Mouse (Mus musculus): Measurements from ENCODE around the gene Parvb. TPM values are rescaled to one million over a fixed set of nuclear protein-coding genes. Genes with fewer than 3 reads are reported as not detected.

The Parvb gene
- polyA plus RNA-seq, 1 experiment, result 8.5 TPM

- 84% methylated on average over 4 of the region's 4 CpGs for whole genome bisulfite sequencing
- TF ChIP-seq CTCF (conservative IDR thresholded peaks at IDR 0.05; ENCODE audit: insufficient read depth, insufficient read length, low read depth, low read length) (no peak), POLR2A (IDR thresholded peaks at IDR 0.05; ENCODE audit: low read depth, low read length) (no peak)
- Histone ChIP-seq H3K27me3 (replicated peaks; ENCODE audit: control insufficient read depth, insufficient read depth, low read length) (no peaks in the 10 kb centered on the region), H3K27ac (ENCODE audit: insufficient read depth, low read depth, low read length) (no peak overlapping the region), H3K4me1 (ENCODE audit: control insufficient read depth, insufficient read depth, low read length) (peaks cover 6% of the 10 kb centered on the region; the same call in 1 of the 2 replicates), H3K36me3 (ENCODE audit: control insufficient read depth, insufficient read depth, low read length) (no peaks in the 10 kb centered on the region; the same call in 1 of the 2 replicates), H3K4me3 (ENCODE audit: insufficient read depth, low read depth, low read length) (no peak overlapping the region)
- no peak for DNase-seq
Observed at GRCm38 (mm10) chr15:84211564-84211963, 20.3 kb upstream of the Parvb start.

DNA sequence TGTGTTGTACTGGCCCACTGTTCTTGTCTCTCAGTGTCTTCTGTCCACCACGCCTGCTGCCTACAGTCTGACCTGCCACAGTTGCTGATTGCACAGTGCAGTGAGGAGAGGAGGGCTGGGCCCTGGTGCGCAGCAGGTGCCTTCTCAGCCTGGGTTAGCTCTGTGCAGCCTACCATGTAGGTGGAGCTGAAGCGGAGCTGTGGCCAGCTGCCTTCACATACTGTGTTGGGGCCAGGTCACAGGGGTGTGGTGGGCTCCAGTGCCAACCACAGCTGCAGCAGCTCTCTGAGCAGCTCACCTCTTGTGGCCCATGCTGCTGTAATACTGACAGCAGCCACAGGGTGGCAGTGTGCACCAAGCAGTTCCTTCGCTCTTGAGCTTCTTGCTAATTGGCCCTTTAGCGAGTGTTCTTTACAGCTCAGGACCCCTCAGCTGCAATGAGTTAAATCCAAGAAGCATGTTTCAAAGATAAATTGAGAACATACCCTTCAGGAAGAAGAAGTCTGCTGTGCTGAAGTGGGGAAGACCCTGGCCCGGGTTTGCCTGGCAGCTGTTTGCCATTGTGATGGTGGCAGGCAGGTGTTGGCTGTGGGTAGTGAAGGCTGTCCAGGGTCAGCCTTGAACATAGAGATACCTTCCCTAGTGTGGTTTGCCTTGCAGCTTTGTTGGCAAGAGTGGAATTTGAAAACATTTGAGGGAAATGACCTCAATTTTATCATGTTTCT, 19.6 kb upstream of the Parvb start:
- DNase-seq, result peak; percentile 86
- Histone ChIP-seq H3K27me3 (replicated peaks; ENCODE audit: control insufficient read depth, insufficient read depth, low read length) (no peaks in the 10 kb centered on the region), H3K36me3 (ENCODE audit: control insufficient read depth, insufficient read depth, low read length) (no peaks in the 10 kb centered on the region), H3K4me1 (ENCODE audit: control insufficient read depth, insufficient read depth, low read length) (peaks cover 12% of the 10 kb centered on the region; the same call in 1 of the 2 replicates), H3K27ac (ENCODE audit: insufficient read depth, low read depth, low read length) (no peak overlapping the region), H3K4me3 (ENCODE audit: insufficient read depth, low read depth, low read length) (no peak overlapping the region)
- no peak for TF ChIP-seq POLR2A (IDR thresholded peaks at IDR 0.05; ENCODE audit: low read depth, low read length)
- peak; percentile 98 for TF ChIP-seq CTCF (conservative IDR thresholded peaks at IDR 0.05; ENCODE audit: insufficient read depth, insufficient read length, low read depth, low read length)
- WGBS, result 44% methylated on average over 6 of the region's 6 CpGs

GRCm38 (mm10) chr15:84212756-84213105, 19.1 kb upstream of the Parvb start:
- TF ChIP-seq CTCF (conservative IDR thresholded peaks at IDR 0.05; ENCODE audit: insufficient read depth, insufficient read length, low read depth, low read length) (no peak), POLR2A (IDR thresholded peaks at IDR 0.05; ENCODE audit: low read depth, low read length) (no peak)
- H3K27me3 ChIP-seq (replicated peaks; ENCODE audit: control insufficient read depth, insufficient read depth, low read length), result no peaks in the 10 kb centered on the region
- no peak overlapping the region for H3K27ac ChIP-seq (ENCODE audit: insufficient read depth, low read depth, low read length)
- DNase-seq, result peak; percentile 44
- peaks cover 15% of the 10 kb centered on the region; the same call in 1 of the 2 replicates for H3K4me1 ChIP-seq (ENCODE audit: control insufficient read depth, insufficient read depth, low read length)
- 69% methylated on average over 2 of the region's 2 CpGs for WGBS
- H3K36me3 ChIP-seq (ENCODE audit: control insufficient read depth, insufficient read depth, low read length), result no peaks in the 10 kb centered on the region
- no peak overlapping the region for H3K4me3 ChIP-seq (ENCODE audit: insufficient read depth, low read depth, low read length)

- TF ChIP-seq POLR2A (IDR thresholded peaks at IDR 0.05; ENCODE audit: low read depth, low read length) (no peak), CTCF (conservative IDR thresholded peaks at IDR 0.05; ENCODE audit: insufficient read depth, insufficient read length, low read depth, low read length) (no peak)
- DNase-seq, result no peak
- no peaks in the 10 kb centered on the region for H3K36me3 ChIP-seq (ENCODE audit: control insufficient read depth, insufficient read depth, low read length)
- WGBS, result 90% methylated on average over 6 of the region's 6 CpGs
- H3K27ac ChIP-seq (ENCODE audit: insufficient read depth, low read depth, low read length), result no peak overlapping the region
- peaks cover 15% of the 10 kb centered on the region; the same call in 1 of the 2 replicates for H3K4me1 ChIP-seq (ENCODE audit: control insufficient read depth, insufficient read depth, low read length)
- no peaks in the 10 kb centered on the region for H3K27me3 ChIP-seq (replicated peaks; ENCODE audit: control insufficient read depth, insufficient read depth, low read length)
- H3K4me3 ChIP-seq (ENCODE audit: insufficient read depth, low read depth, low read length), result no peak overlapping the region
Observed at GRCm38 (mm10) chr15:84213162-84213739, 18.6 kb upstream of the Parvb start.

DNA sequence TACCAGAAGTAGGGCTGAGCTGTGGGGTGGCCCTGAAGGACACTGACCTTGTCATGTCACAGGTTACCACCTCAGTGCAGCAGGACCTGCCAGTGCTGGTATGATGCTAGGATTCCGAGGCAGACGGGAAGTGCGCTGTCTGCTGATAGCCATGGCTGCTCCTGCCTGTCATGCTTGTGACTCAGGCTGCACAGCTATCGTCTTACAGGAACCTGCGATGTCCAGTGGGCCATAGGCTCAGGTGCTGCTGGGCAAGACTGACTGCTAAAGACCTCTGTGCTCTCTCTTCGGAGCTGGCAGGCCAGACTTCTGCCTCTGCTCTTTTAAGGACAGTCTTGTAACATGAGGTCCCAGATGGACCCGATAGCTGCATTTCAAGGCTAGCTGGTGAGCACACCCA, 17.4 kb upstream of the Parvb start:
- Histone ChIP-seq H3K27ac (ENCODE audit: insufficient read depth, low read depth, low read length) (no peak overlapping the region), H3K4me1 (ENCODE audit: control insufficient read depth, insufficient read depth, low read length) (peaks cover 18% of the 10 kb centered on the region; the same call in 1 of the 2 replicates), H3K36me3 (ENCODE audit: control insufficient read depth, insufficient read depth, low read length) (no peaks in the 10 kb centered on the region), H3K4me3 (ENCODE audit: insufficient read depth, low read depth, low read length) (no peak overlapping the region), H3K27me3 (replicated peaks; ENCODE audit: control insufficient read depth, insufficient read depth, low read length) (no peaks in the 10 kb centered on the region)
- no peak for TF ChIP-seq CTCF (conservative IDR thresholded peaks at IDR 0.05; ENCODE audit: insufficient read depth, insufficient read length, low read depth, low read length)
- TF ChIP-seq POLR2A (IDR thresholded peaks at IDR 0.05; ENCODE audit: low read depth, low read length), result no peak
- 62% methylated on average over 7 of the region's 7 CpGs for WGBS
- DNase-seq, result no peak

- WGBS, result 76% methylated on average over 2 of the region's 2 CpGs
- no peaks in the 10 kb centered on the region for H3K27me3 ChIP-seq (replicated peaks; ENCODE audit: control insufficient read depth, insufficient read depth, low read length)
- peaks cover 18% of the 10 kb centered on the region; the same call in 1 of the 2 replicates for H3K4me1 ChIP-seq (ENCODE audit: control insufficient read depth, insufficient read depth, low read length)
- TF ChIP-seq CTCF (conservative IDR thresholded peaks at IDR 0.05; ENCODE audit: insufficient read depth, insufficient read length, low read depth, low read length) (no peak), POLR2A (IDR thresholded peaks at IDR 0.05; ENCODE audit: low read depth, low read length) (no peak)
- DNase-seq, result no peak
- no peaks in the 10 kb centered on the region for H3K36me3 ChIP-seq (ENCODE audit: control insufficient read depth, insufficient read depth, low read length)
- no peak overlapping the region for H3K27ac ChIP-seq (ENCODE audit: insufficient read depth, low read depth, low read length)
- H3K4me3 ChIP-seq (ENCODE audit: insufficient read depth, low read depth, low read length), result no peak overlapping the region
Observed at GRCm38 (mm10) chr15:84215273-84215672, 16.6 kb upstream of the Parvb start.

DNA sequence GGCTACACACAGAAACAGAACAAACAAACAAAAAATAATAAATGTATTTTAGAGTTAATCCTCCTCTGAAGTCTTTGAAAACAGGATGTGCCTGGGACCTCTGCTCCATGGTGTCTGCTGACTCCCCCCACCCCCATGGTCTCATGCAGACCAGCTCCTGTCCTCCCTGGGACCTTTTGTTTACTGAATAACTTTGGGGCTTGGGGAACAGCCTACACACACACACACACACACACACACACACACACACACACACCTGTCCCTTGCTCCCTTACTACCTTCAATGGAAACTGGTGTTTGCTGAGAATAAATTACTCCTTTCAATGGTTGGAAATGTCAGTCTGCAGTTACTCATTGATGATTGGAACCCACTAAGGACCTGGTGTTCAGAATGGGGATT, 15.8 kb upstream of the Parvb start:
- peak; percentile 63 for DNase-seq
- Histone ChIP-seq H3K36me3 (ENCODE audit: control insufficient read depth, insufficient read depth, low read length) (no peaks in the 10 kb centered on the region), H3K27me3 (replicated peaks; ENCODE audit: control insufficient read depth, insufficient read depth, low read length) (no peaks in the 10 kb centered on the region), H3K4me3 (ENCODE audit: insufficient read depth, low read depth, low read length) (no peak overlapping the region), H3K27ac (ENCODE audit: insufficient read depth, low read depth, low read length) (peak overlapping the region; percentile 24), H3K4me1 (ENCODE audit: control insufficient read depth, insufficient read depth, low read length) (peaks cover 18% of the 10 kb centered on the region; the same call in 1 of the 2 replicates)
- TF ChIP-seq POLR2A (IDR thresholded peaks at IDR 0.05; ENCODE audit: low read depth, low read length), result no peak
- TF ChIP-seq CTCF (conservative IDR thresholded peaks at IDR 0.05; ENCODE audit: insufficient read depth, insufficient read length, low read depth, low read length), result no peak

Data from kidney, adult 2 months (tissue).